Mouse (Mus musculus): Measurements from ENCODE around the gene Cylc2.

The Cylc2 gene

GRCm38 (mm10) chr4:51216378-51216777 lies at the start of gene Cylc2:
Cylc2 (plus strand) TSS chr4:51216678.
- no peak for DNase-seq (ENCODE audit: low spot score in 2 of 2)

Measured in spleen, postnatal 14 days (tissue).